Mouse (Mus musculus) midbrain, embryonic 16.5 days (tissue): Measurements from ENCODE around the gene Zbtb20. TPM values are rescaled to one million over a fixed set of nuclear protein-coding genes. Genes with fewer than 3 reads are reported as not detected.
A peak's percentile ranks its signal among the peaks of the same experiment; 100 is the strongest.

Experiments
- ATAC-seq: fragments of 200-750 bp; cut with Nextera tagmentation; 2 replicates; pipeline ENCODE4 v1.8.0; 2017; ENCODE audit warnings: moderate TSS enrichment
- H3K27ac ChIP-seq: fragments of 300-500 bp; sonication (generic); 2 replicates; pipeline ENCODE4 v1.5.1; 2014; ENCODE audit warnings: mild to moderate bottlenecking, low read length, mixed read lengths
- H3K27me3 ChIP-seq: fragments of 300-500 bp; sonication (generic); 2 replicates; pipeline ENCODE4 v1.6.1; 2014; ENCODE audit warnings: low read depth, low read length, mixed read lengths; ENCODE audit not compliant: control insufficient read depth, insufficient read depth
- H3K36me3 ChIP-seq: fragments of 300-500 bp; sonication (generic); 2 replicates; pipeline ENCODE4 v1.6.1; 2014; ENCODE audit warnings: mild to moderate bottlenecking, low read length, moderate library complexity, mixed read lengths; ENCODE audit not compliant: control insufficient read depth, insufficient read depth
- H3K4me1 ChIP-seq: fragments of 300-500 bp; sonication (generic); 2 replicates; pipeline ENCODE4 v1.6.1; 2014; ENCODE audit warnings: mild to moderate bottlenecking, low read length, mixed read lengths; ENCODE audit not compliant: control insufficient read depth, insufficient read depth
- H3K4me2 ChIP-seq: fragments of 300-500 bp; sonication (generic); 2 replicates; pipeline ENCODE4 v1.6.1; 2014; ENCODE audit warnings: mild to moderate bottlenecking, low read length, mixed read lengths
- H3K4me3 ChIP-seq: fragments of 300-500 bp; sonication (generic); 2 replicates; pipeline ENCODE4 v1.5.1; 2014; ENCODE audit warnings: low read depth, mild to moderate bottlenecking, low read length, moderate library complexity, mixed read lengths
- H3K9ac ChIP-seq: fragments of 300-500 bp; sonication (generic); 2 replicates; pipeline ENCODE4 v1.6.1; 2014; ENCODE audit warnings: low read depth, low read length, mixed read lengths
- H3K9me3 ChIP-seq: fragments of 300-500 bp; sonication (generic); replicated peaks from 2 replicates; pipeline ENCODE4 v1.6.1; 2014; ENCODE audit warnings: mild to moderate bottlenecking, low read length, mixed read lengths; ENCODE audit not compliant: control insufficient read depth, poor library complexity, severe bottlenecking
- WGBS: fragments of 180-500 bp; shearing (Covaris S2); extraction: QIAGEN DNeasy Blood & Tissue Kit; methylation state at CpG from one replicate; pipeline ENCODE4 v1.1.7; 2014; 5-methylcytosine and 5-hydroxymethylcytosine counted together
- polyA plus RNA-seq: library from polyadenylated mRNA; unstranded; fragments of >200 nt; fragmentation: Nextera tagmentation; extraction: Ambion mirVana; gene quantifications from 2 replicates; pipeline ENCODE4 v1.2.1, GENCODE M21; 2015

Gene Zbtb20
- polyA plus RNA-seq, 1 experiment from 2014 or later = 60.7 TPM

GRCm38 (mm10) chr16:43230253-43230652 lies 354.6 kb downstream of the Zbtb20 start:
- Histone ChIP-seq H3K4me1 (no peaks in the 10 kb centered on the region; the same call in 1 of the 2 replicates), H3K27me3 (no peaks in the 10 kb centered on the region), H3K27ac (no peak overlapping the region), H3K9me3 (no peaks in the 10 kb centered on the region), H3K36me3 (no peaks in the 10 kb centered on the region), H3K4me3 (no peak overlapping the region), H3K9ac (no peak overlapping the region), H3K4me2 (no peak overlapping the region)
- 44% methylated on average over 4 of the region's 4 CpGs for WGBS
- no peak for ATAC-seq

- H3K4me3 ChIP-seq = no peak overlapping the region
- H3K36me3 ChIP-seq = no peaks in the 10 kb centered on the region
- no peak overlapping the region for H3K27ac ChIP-seq
- no peaks in the 10 kb centered on the region for H3K9me3 ChIP-seq
- ATAC-seq = no peak
- no peak overlapping the region for H3K9ac ChIP-seq
- no peaks in the 10 kb centered on the region for H3K27me3 ChIP-seq
- H3K4me2 ChIP-seq = no peak overlapping the region
- H3K4me1 ChIP-seq = no peaks in the 10 kb centered on the region; the same call in 1 of the 2 replicates
Measured at GRCm38 (mm10) chr16:43234249-43234648, 358.6 kb downstream of the Zbtb20 start.

- Histone ChIP-seq H3K4me1 (no peaks in the 10 kb centered on the region; the same call in 1 of the 2 replicates), H3K9ac (no peak overlapping the region), H3K27me3 (no peaks in the 10 kb centered on the region), H3K27ac (no peak overlapping the region), H3K4me3 (no peak overlapping the region), H3K9me3 (no peaks in the 10 kb centered on the region), H3K36me3 (no peaks in the 10 kb centered on the region), H3K4me2 (peak overlapping the region; percentile 19; the same call in 1 of the 2 replicates)
- 66% methylated on average over 7 of the region's 7 CpGs for WGBS
- no peak for ATAC-seq
Measured at GRCm38 (mm10) chr16:43235317-43235716, 359.6 kb downstream of the Zbtb20 start.

- no peaks in the 10 kb centered on the region for H3K36me3 ChIP-seq
- H3K4me2 ChIP-seq = peak overlapping the region; percentile 19; the same call in 1 of the 2 replicates
- no peaks in the 10 kb centered on the region for H3K9me3 ChIP-seq
- no peak overlapping the region for H3K9ac ChIP-seq
- ATAC-seq = no peak
- no peak overlapping the region for H3K27ac ChIP-seq
- WGBS = 65% methylated on average over 8 of the region's 8 CpGs
- H3K27me3 ChIP-seq = no peaks in the 10 kb centered on the region
- no peak overlapping the region for H3K4me3 ChIP-seq
- H3K4me1 ChIP-seq = no peaks in the 10 kb centered on the region; the same call in 1 of the 2 replicates
Measured at GRCm38 (mm10) chr16:43235721-43236159, 360.1 kb downstream of the Zbtb20 start.

GRCm38 (mm10) chr16:43237551-43237950 lies 361.9 kb downstream of the Zbtb20 start:
- no peaks in the 10 kb centered on the region for H3K27me3 ChIP-seq
- H3K36me3 ChIP-seq = no peaks in the 10 kb centered on the region
- H3K9ac ChIP-seq = no peak overlapping the region
- no peaks in the 10 kb centered on the region for H3K9me3 ChIP-seq
- 76% methylated on average over 2 of the region's 2 CpGs for WGBS
- no peak overlapping the region for H3K4me2 ChIP-seq
- ATAC-seq = no peak
- no peaks in the 10 kb centered on the region; the same call in 1 of the 2 replicates for H3K4me1 ChIP-seq
- no peak overlapping the region for H3K27ac ChIP-seq
- no peak overlapping the region for H3K4me3 ChIP-seq

GRCm38 (mm10) chr16:43247026-43247425 lies 371.3 kb downstream of the Zbtb20 start:
- 88% methylated on average over 5 of the region's 5 CpGs for WGBS
- Histone ChIP-seq H3K9ac (no peak overlapping the region), H3K27ac (no peak overlapping the region), H3K9me3 (no peaks in the 10 kb centered on the region), H3K4me1 (no peaks in the 10 kb centered on the region), H3K36me3 (no peaks in the 10 kb centered on the region), H3K4me2 (no peak overlapping the region), H3K4me3 (no peak overlapping the region), H3K27me3 (no peaks in the 10 kb centered on the region)
- ATAC-seq = no peak

GRCm38 (mm10) chr16:43253077-43253476 lies 377.4 kb downstream of the Zbtb20 start:
- Histone ChIP-seq H3K9me3 (no peaks in the 10 kb centered on the region), H3K27ac (no peak overlapping the region), H3K4me1 (peaks cover 3% of the 10 kb centered on the region; the same call in 1 of the 2 replicates), H3K9ac (no peak overlapping the region), H3K4me2 (no peak overlapping the region), H3K4me3 (no peak overlapping the region), H3K36me3 (no peaks in the 10 kb centered on the region), H3K27me3 (no peaks in the 10 kb centered on the region)
- ATAC-seq = no peak
- WGBS = 42% methylated on average over 2 of the region's 2 CpGs

- H3K9ac ChIP-seq = no peak overlapping the region
- peaks cover 3% of the 10 kb centered on the region; the same call in 1 of the 2 replicates for H3K4me1 ChIP-seq
- no peak overlapping the region for H3K4me2 ChIP-seq
- H3K4me3 ChIP-seq = no peak overlapping the region
- H3K36me3 ChIP-seq = no peaks in the 10 kb centered on the region
- H3K27ac ChIP-seq = no peak overlapping the region
- no peak for ATAC-seq
- 87% methylated on average over 4 of the region's 4 CpGs for WGBS
- no peaks in the 10 kb centered on the region for H3K27me3 ChIP-seq
- no peaks in the 10 kb centered on the region for H3K9me3 ChIP-seq
Measured at GRCm38 (mm10) chr16:43253746-43254145, 378.1 kb downstream of the Zbtb20 start.

GRCm38 (mm10) chr16:43256191-43256899 lies 380.7 kb downstream of the Zbtb20 start:
- WGBS = 85% methylated on average over 3 of the region's 3 CpGs
- Histone ChIP-seq H3K4me3 (no peak overlapping the region), H3K9me3 (no peaks in the 10 kb centered on the region), H3K36me3 (no peaks in the 10 kb centered on the region), H3K27ac (no peak overlapping the region), H3K4me1 (peaks cover 3% of the 10 kb centered on the region; the same call in 1 of the 2 replicates), H3K4me2 (no peak overlapping the region), H3K27me3 (no peaks in the 10 kb centered on the region), H3K9ac (no peak overlapping the region)
- no peak for ATAC-seq
